Mouse (Mus musculus): ENCODE results near the gene C1qtnf1. TPM values are rescaled to one million over a fixed set of nuclear protein-coding genes. Genes with fewer than 3 reads are reported as not detected.
A peak's percentile ranks its signal among the peaks of the same experiment; 100 is the strongest.

Gene C1qtnf1
- total RNA-seq, 2 experiments from 2014 or later: 6.8 to 9.8 TPM

DNA sequence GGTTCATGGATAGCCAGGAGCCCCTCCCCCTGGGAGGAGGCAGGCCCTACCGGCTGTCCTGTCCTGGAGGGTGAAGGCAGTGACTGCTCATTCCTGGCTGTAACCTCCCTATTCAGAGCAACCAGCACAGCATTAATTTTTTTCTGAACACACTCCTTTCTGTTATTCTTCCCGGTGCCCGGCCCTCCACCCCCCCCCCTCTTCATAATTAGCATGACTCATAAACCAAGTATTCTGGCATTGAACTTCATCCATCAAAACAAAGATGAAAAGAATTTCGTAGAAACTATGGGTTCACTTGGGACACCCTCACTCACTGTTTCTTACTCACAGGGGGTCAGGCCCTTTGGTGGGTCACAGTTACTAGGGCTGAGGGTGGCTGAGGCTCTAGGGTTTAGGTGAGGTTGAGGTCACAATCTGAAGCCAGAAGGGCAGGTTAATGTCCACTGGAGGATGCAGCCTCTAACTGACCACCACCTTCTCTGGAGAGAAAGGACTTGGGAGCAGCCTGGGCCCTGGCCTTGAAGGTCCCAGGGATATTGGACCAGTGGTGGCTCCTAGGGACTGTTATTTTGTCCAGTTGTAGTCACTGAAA lies 2.4 kb downstream of the C1qtnf1 start:
- intact Hi-C loops (cut with DNase I): no loop called here
- DNase-seq (ENCODE audit: low spot score in 2 of 2): no peak

GRCm38 (mm10) chr11:118431100-118431948 lies 3.3 kb downstream of the C1qtnf1 start:
- intact Hi-C loops (cut with DNase I): no loop called here
- DNase-seq (ENCODE audit: low spot score in 2 of 2): no peak

DNA sequence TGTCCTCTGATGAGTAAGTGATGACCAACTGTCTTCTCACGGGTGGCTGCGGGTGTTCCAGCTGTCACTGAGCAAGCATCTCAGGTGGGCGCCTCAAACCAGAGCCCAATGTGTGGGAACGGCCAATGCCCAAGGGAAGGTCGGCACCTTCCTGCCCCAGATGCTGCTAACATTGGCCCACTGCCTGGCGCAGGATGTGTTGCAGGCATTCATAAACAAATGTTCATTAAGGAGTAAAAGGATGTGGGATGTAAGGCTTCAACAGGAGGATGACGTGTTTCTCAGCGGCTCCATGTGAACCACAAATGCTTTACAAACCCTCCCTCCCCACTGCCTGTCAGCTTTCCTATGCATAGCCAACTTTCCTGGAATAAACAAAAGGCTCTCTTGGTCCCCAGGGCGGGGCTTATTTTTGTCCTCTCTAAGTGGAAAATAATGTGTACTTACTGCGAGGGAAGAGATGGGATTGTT lies 5.4 kb downstream of the C1qtnf1 start:
- no peak for DNase-seq (ENCODE audit: low spot score in 2 of 2)
- intact Hi-C loops (cut with DNase I): no loop called here

DNA sequence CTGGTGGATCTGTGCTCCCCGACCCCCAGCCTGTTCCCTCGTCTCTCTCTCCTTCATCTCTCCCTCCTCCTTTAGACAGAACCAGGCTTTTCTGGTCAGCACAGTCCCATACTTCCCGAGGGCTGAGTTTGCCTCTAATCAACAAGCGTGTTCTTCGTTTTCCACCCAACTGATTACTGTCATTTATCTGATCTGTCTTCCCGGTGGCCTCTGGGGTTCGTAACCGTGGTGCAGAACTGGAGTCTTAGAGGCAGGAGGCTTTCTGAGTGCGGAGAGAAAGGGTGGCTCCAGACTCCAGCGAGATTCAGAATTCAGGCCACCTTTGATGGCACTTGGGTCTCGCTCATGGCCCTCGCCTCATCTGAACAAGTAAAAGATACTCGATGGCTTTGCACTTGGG lies 6.1 kb downstream of the C1qtnf1 start:
- intact Hi-C loops (cut with DNase I): no loop called here
- no peak for DNase-seq (ENCODE audit: low spot score in 2 of 2)

- intact Hi-C loops (cut with DNase I): no loop called here
- peak; percentile 40 to 69 for DNase-seq (ENCODE audit: low spot score in 2 of 2)
Observed at GRCm38 (mm10) chr11:118436471-118436935, 8.5 kb downstream of the C1qtnf1 start.

GRCm38 (mm10) chr11:118438665-118439414 lies 10.8 kb downstream of the C1qtnf1 start:
- DNase-seq (ENCODE audit: low spot score in 2 of 2): peak in 1 of 2 experiments; percentile 35
- intact Hi-C loops (cut with DNase I): no loop called here

DNA sequence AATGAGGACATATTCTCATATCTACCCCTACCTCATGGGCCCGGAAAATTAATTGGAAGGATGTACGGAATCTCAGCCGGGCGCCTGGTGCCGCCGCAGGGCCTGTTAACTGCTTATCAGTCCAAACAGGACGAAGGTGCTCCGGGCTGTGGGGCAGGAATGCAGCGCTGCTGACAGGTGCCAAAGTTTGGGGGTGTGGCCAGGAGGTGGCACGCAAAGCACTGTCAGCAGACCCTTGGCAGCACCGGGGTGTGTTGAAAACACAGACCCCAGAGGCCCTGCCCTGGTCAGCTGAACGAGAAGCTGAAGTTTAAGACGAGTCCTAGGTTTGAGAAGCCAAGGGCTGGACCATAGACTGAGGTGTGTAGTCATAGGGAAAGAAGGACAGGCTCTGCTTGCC lies 14.7 kb downstream of the C1qtnf1 start:
- intact Hi-C loops (cut with DNase I): loop anchor here (1.0 kb wide), 1 partner anchor 19 kb away; no protein-coding TSS in a partner anchor
- no peak for DNase-seq (ENCODE audit: low spot score in 2 of 2)

DNA sequence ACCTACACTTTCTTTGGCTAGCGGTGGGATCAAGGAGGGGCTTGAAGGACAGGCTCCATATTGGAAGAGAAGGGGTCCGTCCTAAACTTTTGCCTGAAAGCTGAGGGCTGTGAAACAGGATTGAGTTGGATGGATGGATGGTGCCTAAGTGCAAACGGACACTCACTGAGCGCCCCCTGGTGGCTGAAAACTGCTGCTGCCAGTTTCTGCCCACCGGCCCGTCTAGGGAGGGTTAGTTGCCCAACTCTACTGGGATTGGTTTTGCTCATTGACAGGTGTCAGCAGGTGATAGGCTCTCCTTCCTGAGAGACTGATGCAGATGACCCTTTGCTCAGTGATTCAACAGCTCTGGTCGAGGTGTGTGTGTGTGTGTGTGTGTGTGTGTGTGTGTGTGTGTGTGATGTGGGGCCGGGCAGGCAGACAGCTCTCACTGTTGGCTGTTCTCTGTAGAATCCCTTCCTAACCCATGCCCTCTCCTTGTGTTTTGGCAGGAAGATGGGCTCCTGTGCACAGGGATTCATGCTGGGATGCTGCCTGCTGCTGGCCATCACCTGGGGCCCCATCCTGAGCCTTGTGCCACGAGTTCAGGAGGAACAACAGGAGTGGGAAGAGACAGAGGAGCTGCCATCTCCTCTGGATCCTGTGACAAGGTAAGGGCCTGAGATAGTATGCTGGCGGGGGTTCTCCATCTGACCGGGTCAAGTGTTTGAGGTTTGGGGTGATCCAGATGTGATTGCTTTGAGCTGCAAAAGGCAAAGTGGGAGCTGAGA lies 15.4 kb downstream of the C1qtnf1 start:
- intact Hi-C loops (cut with DNase I): loop anchor here (1.0 kb wide), 1 partner anchor 20 kb away; no protein-coding TSS in a partner anchor
- DNase-seq (ENCODE audit: low spot score in 2 of 2): peak; percentile 64 to 71

DNA sequence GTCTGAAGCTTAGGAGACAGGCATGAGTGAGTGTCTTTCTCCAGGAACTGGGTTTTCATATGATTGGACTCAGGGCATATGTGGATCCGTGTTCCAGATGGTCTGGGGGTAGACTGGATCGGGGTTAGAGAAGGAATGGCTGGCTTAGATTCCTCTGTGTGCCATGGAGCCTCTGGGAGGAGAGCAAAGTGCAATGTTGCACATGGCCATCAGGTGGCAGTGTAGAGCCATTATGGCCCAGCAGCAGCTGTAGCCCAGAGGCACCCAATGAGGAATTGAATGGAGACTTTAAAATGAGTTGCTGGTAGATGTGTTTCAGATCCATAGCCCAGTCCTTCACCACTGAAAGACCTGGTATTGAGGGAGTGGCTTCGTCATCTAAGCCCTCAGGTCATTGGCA lies 17.8 kb downstream of the C1qtnf1 start:
- intact Hi-C loops (cut with DNase I): loop anchor here (2.0 to 5.0 kb wide), 2 partner anchors 45 to 291 kb away; no protein-coding TSS in a partner anchor

DNA sequence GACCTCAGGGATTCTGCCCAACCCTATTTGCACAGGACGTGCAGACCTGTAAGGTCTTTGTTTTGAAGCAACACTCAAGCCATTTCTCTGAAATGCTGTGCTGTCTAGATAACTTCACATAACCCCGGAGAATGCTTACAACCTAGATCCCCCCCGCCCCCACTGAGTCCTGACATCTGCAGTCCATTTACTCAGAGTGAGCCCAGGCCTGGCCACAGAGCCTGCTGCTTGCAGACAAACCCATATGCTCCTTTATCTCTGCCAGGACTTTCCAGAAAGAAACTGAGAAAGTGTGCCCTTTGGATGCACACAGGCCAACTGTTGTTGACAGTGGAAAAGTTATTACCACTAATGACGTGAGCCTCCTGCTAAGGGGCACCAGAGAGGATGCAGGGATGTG lies 19.3 kb downstream of the C1qtnf1 start:
- intact Hi-C loops (cut with DNase I): loop anchor here (2.0 to 5.0 kb wide), 2 partner anchors 43 to 290 kb away; no protein-coding TSS in a partner anchor

More for the DNA sequence above, 17.8 kb downstream of the C1qtnf1 start:
- DNase-seq (ENCODE audit: low spot score in 2 of 2): peak; percentile 79

DNA sequence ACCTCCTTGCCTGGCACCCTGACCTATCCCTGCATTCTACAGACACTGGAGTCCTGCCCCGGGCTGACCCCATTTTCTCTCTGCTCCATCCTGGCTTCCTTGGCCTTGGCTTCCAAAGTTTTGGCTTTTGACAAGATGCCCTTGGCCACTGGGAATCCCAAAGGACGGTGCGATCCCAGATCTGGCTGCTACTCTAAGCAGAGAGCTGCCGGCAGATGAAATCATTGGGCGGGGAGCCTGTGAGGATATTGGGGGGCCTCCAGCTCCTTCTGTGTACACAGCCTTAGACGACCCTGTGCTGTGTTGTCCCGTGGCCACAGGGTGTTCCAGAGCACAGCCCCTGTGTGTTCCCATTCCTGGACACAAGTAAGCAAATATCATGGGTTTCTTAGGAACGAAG lies 20.4 kb downstream of the C1qtnf1 start:
- intact Hi-C loops (cut with DNase I): loop anchor here (5.0 kb wide), 1 partner anchor 289 kb away; no protein-coding TSS in a partner anchor
- no peak for DNase-seq (ENCODE audit: low spot score in 2 of 2)

More for the DNA sequence above, 19.3 kb downstream of the C1qtnf1 start:
- DNase-seq (ENCODE audit: low spot score in 2 of 2): no peak

DNA sequence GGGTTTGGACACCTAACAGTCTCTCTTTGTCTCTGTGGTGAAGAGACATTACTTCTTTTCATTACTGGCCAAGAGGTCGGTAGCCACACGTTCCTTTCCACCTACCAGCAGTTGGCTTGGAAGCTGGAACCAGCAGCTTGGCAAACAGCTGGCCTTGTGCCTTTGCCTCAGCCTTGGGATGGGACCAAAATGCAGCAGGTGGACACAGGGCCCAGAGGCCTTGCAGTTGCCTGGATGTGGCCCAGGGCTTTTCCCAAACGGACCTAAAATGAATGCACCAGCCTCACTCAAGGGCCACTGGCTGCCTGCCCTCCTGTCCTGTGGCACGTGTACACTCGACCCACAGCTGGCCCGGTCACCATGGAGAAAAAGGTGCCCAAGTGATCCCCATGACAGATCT lies 23.2 kb downstream of the C1qtnf1 start:
- DNase-seq (ENCODE audit: low spot score in 2 of 2): no peak
- intact Hi-C loops (cut with DNase I): loop anchor here (10.0 kb wide), 1 partner anchor 534 kb away; the partner anchor contains the start of gene Enpp7

DNA sequence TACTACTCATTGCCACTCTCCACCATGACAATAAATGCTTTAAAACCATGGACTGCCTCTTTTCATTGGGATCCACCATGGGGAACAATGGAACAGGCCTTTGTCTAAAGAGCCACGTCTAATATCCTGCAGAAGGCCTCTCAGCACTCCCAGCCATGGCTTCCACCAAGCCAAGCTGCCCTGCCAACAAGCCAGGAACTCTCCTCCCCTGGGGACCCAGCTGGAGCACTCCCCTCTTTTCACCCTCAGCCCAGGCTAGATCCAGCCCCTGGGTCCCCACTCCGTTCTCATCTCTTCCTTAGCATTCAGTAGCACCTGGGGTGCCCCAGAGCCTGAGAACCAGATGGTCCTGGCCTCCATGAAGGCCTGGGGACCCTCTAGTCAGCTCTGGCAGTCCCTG lies 25.0 kb downstream of the C1qtnf1 start:
- intact Hi-C loops (cut with DNase I): loop anchor here (10.0 kb wide), 1 partner anchor 532 kb away; the partner anchor contains the start of gene Enpp7
- no peak for DNase-seq (ENCODE audit: low spot score in 2 of 2)

GRCm38 (mm10) chr11:118453886-118454671 lies 26.1 kb downstream of the C1qtnf1 start:
- intact Hi-C loops (cut with DNase I): loop anchor here (10.0 kb wide), 1 partner anchor 531 kb away; the partner anchor contains the start of gene Enpp7
- no peak for DNase-seq (ENCODE audit: low spot score in 2 of 2)

GRCm38 (mm10) chr11:118455788-118456187 lies 27.8 kb downstream of the C1qtnf1 start:
- intact Hi-C loops (cut with DNase I): loop anchor here (10.0 kb wide), 1 partner anchor 529 kb away; the partner anchor contains the start of gene Enpp7
- no peak for DNase-seq (ENCODE audit: low spot score in 2 of 2)

DNA sequence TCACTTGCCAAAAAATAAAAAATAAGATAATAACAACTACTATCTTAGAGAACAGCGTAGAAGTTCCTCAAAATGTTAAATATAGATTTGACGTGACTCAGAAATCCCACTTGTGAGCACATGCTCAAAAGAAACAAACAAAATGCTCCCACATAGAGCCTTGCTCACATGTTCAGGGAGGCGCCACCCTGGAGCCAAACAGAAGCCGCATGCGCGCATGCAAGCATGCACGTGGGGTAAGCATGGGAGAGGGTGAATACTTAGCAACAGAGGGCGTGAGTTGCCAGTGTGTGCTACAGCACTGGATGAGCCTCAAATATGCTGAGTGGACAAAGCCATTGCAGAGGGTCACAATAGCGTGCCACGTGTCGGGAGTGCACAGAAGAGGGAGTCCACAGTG lies 28.9 kb downstream of the C1qtnf1 start:
- intact Hi-C loops (cut with DNase I): loop anchor here (10.0 kb wide), 1 partner anchor 528 kb away; the partner anchor contains the start of gene Enpp7
- peak; percentile 68 to 83 for DNase-seq (ENCODE audit: low spot score in 2 of 2)

DNA sequence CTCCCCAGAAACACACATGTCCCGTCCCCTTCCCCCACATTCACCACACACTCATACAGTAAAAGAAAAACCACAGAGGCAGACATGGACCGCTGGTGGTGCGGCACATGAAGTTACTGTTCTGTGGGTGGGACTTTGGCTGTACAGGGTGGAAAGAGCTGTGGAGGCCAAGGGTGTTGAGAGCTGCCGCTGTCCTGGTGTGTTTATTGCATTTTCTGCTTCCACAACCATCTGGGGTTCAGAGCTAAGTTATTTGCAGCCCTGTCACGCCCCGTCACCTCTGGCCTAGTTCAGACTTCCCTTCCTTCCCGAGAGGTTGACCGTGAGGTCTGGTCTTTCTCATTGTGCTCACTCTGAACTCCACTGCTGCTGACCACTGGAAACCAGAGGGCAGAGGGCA lies 31.0 kb downstream of the C1qtnf1 start:
- DNase-seq (ENCODE audit: low spot score in 2 of 2): no peak
- intact Hi-C loops (cut with DNase I): loop anchor here (10.0 kb wide), 1 partner anchor 526 kb away; the partner anchor contains the start of gene Enpp7
